ENCODE assay signal across 1 mouse cellular context in genomic region chr8:70246622-70247021, GRCm38 (mm10).
TF ChIP-seq lines count a peak whose summit lies in the region.

No protein-coding gene starts in this region.

TF ChIP-seq in myocyte, 11 proteins besides CTCF, POLR2A, EP300 and RAD21 (continued from another document):
- TF ChIP-seq MYOD1 (IDR thresholded peaks at IDR 0.05; ENCODE audit: control insufficient read depth in 1 of 3, insufficient read length in 2 of 3, low read depth in 2 of 3) (peak; percentile 65 to 97 (median 92)), E2F4 (IDR thresholded peaks at IDR 0.05; ENCODE audit: insufficient read depth) (no peak), REST (IDR thresholded peaks at IDR 0.05; ENCODE audit: insufficient read depth, insufficient read length) (no peak), POLR2AphosphoS2 (IDR thresholded peaks at IDR 0.05; ENCODE audit: insufficient read length, low read depth) (no peak)
